Mouse (Mus musculus) adrenal gland (tissue): Measurements from ENCODE around the gene Xlr3a.
"Not testable (repeated sequence)": the region's sequence is repeated elsewhere in the genome, so short reads cannot be mapped to it uniquely, and the experiment has no call there.

Source experiments
- intact Hi-C: fragments of 180-260 bp; cut with DNase I; formaldehyde crosslinking; loops from one replicate; pipeline ENCODE4 v1.15.1; 2025
- long read RNA-seq, 2 experiments: library from polyadenylated mRNA; unstranded; transcript quantifications; one replicate each; pipeline ENCODE4 v2.0.0; 2020; ENCODE audit warnings: borderline replicate concordance in 1 of 2; ENCODE audit not compliant: insufficient replicate concordance in 1 of 2

Gene Xlr3a
- long read RNA-seq, experiment 1: 0 reads
- long read RNA-seq, experiment 2, partial matches to known transcripts: 0 of 4 reads
- long read RNA-seq, experiment 2, other reads (novel, unspliced or antisense): 1 of 4 reads

DNA sequence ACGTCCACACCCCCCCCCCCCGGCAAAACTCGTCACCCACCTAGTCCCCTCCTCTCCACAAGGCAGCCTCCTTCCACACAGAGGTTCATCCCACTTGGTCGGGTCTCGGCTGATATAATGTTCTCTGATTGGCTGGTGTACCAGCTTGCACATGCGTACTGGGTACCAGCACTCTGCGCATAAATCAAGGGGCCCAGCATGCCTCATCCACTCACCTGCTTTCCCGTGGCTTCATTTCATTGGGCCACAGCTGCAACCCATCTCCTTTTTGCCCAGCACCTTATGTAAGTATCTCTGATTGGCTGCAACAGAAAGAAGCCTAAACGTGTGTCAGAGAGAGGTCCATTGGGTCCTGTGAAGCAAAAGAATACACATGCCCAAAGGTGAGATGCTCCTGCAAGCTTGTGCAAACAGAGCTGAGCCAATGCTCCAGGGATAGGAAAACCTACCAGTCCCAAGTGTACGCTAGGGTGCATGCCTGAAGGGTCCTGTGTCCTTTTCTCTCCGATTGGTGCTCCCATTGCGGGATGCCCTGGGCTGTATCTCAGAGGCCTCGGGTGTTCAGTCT, at the start of gene Xlr3a:
Gene Xlr3a, minus strand, starts transcription at position 155 of the 568 bp plus-strand sequence.
- intact Hi-C loops: not testable (repeated sequence)

DNA sequence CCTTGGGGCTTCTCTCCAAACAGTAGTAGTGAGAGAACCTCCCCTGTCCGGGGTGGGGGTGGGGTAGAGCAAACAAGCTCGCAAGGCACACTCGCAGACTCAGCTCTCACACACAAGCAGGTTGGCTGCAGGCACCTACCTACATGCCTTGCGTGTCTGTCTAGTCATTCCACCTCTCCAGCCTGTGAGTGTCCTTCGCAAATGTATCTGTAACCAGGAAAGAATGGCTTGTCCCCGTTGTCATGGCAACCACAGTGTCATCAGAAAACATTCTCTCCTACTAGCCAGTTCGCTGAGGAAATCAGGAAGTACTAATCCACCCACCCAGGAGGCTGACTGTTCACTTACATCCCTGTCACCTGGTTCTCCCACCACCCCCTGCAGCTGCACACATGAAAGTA, 46.3 kb upstream of the Xlr3a start:
- intact Hi-C loops: not testable (repeated sequence)

DNA sequence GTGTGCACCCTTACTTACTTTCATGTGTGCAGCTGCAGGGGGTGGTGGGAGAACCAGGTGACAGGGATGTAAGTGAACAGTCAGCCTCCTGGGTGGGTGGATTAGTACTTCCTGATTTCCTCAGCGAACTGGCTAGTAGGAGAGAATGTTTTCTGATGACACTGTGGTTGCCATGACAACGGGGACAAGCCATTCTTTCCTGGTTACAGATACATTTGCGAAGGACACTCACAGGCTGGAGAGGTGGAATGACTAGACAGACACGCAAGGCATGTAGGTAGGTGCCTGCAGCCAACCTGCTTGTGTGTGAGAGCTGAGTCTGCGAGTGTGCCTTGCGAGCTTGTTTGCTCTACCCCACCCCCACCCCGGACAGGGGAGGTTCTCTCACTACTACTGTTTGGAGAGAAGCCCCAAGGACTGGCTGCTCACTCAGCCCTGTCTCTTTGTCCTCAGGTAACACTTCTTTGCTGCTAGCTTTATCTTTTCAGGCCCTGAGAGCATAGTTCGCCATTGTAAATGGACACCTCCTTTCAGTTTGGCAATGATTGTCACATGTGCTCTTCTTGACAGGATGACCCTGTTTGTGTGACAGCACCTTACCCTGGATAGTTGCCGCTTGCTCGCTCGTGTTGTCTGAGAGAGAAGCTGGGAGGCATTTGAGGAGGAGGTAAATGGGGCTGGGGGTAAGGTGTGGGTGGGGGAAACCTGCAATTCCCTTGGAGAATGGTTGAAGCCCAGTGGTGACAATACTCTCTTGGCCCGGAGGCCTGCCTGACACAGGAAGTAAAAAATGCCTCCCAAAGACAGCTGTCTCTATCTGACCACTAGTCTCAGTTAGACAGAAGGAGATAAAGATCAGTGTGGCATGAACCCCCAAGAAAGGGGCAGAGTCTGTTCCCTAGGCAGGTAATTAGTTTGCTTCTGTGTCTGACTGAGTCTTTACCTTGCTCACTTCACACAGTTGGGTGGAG, 26.2 kb upstream of the Xlr3a start:
- intact Hi-C loops: not testable (repeated sequence)

DNA sequence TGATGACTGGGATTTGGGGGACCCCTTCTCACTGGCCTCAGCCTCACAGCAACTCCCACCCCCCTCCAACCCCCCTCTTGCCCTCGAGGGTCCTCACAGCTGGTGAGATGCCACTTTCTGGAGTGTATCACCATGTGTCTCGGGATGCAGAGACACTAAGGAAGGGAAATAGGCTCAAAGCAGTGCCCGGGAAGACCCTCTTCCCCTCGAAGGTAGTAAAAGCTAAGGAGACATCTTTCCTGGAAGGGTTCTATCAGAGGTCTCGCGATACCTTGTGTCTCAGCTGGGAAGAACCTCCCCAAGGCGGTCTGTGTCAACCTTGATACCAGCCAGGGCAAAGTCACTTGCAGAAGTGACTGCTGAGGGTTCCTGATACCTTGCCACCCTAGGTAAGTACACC, 19.9 kb upstream of the Xlr3a start, which contains the start of gene Gm14685:
Gene Gm14685, plus strand, starts transcription at position 301 of the 400 bp plus-strand sequence.
- intact Hi-C loops: not testable (repeated sequence)

DNA sequence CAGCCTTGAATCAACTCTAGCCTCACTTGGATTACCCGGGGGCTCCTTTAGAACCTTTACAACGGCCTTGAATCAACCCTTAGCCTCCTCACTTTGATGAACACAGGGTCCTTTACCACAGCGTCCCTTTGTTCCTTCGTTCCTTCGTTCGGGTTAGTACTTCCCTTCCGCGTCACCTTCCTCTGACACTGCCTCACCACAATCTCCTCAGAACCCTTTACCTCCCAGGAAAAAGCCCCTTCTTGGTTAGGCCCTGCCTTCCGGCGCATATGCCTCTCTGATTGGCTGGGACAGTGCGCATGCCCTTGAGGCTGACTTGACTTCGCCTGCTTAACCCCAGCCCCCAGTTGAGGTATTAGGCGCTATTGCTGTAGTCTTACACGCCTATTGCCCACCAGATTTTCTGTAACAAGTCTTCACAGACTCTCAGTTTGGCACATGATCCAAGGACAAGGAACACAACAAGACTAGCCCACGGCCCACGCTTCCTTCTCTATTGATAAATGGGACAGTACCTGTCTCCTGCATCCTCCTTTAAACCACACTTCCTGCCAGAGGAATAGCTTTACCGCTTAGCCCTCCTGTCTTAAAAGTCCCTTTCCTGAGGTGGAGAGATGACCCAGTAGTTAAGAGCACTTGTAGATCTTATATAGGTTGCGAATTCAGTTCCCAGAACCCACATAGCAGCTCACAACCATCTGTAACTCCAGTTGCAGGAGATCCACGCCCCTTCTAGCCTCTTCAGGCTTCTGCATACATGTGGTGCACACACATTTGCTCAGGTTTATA, 14.4 kb downstream of the Xlr3a start, which contains the start of gene Xlr4a:
Gene Xlr4a, minus strand, starts transcription at position 212 of the 789 bp plus-strand sequence.
- intact Hi-C loops: not testable (repeated sequence)

- intact Hi-C loops: not testable (repeated sequence)
Measured at GRCm38 (mm10) chrX:73066765-73067312, 30.1 kb downstream of the Xlr3a start.

GRCm38 (mm10) chrX:73064415-73064793, 32.5 kb downstream of the Xlr3a start, which contains the start of gene Pnma3:
Gene Pnma3, plus strand, starts transcription at chrX:73064787.
- intact Hi-C loops: no loop called here

DNA sequence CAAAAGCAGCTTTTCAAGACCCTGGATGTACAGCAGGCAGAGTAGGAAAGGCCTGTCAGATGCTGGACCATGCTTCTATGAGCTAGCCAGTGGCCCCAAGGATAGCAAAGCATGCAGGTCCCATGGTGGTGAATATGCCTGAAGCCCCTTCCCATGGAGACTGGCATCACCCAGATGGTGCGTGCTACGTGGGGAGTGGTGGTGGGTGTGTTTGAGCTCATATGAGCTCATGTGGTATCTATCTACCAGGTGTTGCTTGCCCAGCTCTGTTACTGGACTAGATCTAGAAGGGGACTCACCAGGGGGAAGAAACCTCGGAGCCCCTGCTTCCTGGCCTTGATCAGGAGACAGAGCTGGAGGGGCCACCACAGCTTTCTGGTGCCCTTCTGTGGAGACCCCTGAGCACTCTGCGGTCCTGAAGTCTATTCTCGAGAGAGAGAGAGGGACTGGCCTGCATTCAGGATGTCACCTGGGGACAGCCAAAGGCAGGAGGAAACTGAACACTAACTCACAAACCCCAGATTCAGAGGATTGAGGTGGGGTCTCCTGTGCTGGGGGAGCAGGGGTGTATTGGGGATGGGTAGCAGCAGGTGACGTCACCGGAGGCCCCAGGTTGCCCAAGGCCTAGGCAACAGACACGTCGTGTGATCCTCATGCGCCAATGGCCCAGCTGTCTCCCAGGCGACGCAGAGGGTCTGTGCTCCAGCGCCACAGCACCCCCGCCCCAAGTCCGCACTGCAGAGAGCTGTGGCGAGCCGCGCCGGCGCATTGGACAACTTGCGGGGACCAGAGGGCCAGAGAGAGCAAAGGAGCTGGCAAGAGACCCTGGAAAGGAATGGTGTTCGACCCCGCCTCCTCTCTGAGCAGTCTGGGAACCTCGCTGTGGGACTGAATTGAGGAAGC, 33.1 kb downstream of the Xlr3a start:
- intact Hi-C loops: no loop called here

GRCm38 (mm10) chrX:73062323-73062722, 34.6 kb downstream of the Xlr3a start:
- intact Hi-C loops: no loop called here

DNA sequence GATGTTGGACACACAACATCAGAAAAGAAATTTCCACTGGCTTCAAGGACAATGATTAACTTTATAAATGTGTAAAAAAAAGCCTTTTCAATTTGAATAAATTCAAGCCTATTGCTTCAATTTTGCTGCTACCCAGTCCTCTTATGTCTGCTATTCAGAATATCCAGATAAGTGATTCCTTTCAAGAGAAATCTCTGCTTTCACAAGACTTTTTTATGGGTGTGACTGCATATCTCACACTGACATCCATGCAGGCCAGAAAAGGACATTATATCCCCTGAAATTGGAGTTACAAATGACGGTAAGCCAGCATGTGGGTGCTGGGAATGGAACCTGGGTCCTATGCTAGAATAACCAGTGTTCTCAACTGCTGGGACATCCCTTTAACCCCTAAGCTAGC, 35.4 kb downstream of the Xlr3a start:
- intact Hi-C loops: no loop called here

GRCm38 (mm10) chrX:73053860-73054563, 42.9 kb downstream of the Xlr3a start:
- intact Hi-C loops: loop anchor here (10.0 kb wide), 3 partner anchors 371 to 601 kb away; no protein-coding TSS in a partner anchor

DNA sequence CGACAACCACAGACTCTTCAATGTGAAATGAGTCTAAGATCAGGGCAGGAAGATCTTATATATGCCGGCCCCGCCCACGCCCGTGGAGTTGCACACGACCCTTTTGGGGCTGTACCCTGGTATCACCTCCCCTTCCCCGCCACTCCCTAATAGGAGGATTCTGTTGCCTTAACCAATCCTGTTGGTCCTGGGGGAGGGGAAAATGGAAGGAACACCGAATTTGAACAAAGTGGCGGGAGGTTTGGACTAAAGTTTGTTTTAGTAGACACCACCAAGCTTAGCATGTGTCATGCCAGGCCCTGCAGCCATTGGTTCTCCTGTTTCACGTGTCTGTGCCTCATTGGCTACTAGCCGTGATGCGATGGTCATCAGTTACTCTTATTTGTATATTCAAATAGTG, 57.2 kb downstream of the Xlr3a start:
- intact Hi-C loops: no loop called here

GRCm38 (mm10) chrX:73038831-73039230, 58.1 kb downstream of the Xlr3a start:
- intact Hi-C loops: no loop called here

- intact Hi-C loops: no loop called here
Measured at GRCm38 (mm10) chrX:73037003-73037402, 59.9 kb downstream of the Xlr3a start, which contains the start of gene Pnma5. Gene Pnma5, minus strand, starts transcription at chrX:73037103.
